Mouse (Mus musculus) C2C12 (cell line): ENCODE measurements around the gene Npb.

ENCODE experiments used
- CTCF ChIP-seq: IDR thresholded peaks from one replicate; pipeline ENCODE4 v1.5.1; 2011; ENCODE audit not compliant: control insufficient read depth, insufficient read depth, insufficient read length
- MYOD1 ChIP-seq: IDR thresholded peaks from one replicate; pipeline ENCODE4 v1.6.1; 2011; ENCODE audit warnings: low read depth; ENCODE audit not compliant: control insufficient read depth, insufficient read length
- MYOG ChIP-seq: IDR thresholded peaks from one replicate; pipeline ENCODE4 v1.6.1; 2011; ENCODE audit not compliant: control insufficient read depth, insufficient read length; ENCODE audit errors: extremely low read depth

GRCm38 (mm10) chr11:120576365-120576981 is 31.8 kb upstream of the Npb start:
- TF ChIP-seq CTCF (no peak), MYOG (no peak), MYOD1 (no peak)
